In genomic region chr2:102533437-102533836, GRCm38 (mm10) we compare ENCODE assay signal across 16 mouse cellular contexts.
"Had no signal": no experiment of that assay in that cellular context is flagged by ENCODE, and none has a peak within 500 bp of the region (broad histone marks: within the 10 kb centered on the region; RNA-seq: fewer than 3 reads in every experiment).

No protein-coding gene starts in this region.

- H3K4me2 ChIP-seq: liver, embryonic 11.5 days; lung, embryonic 15.5 days; neural tube, embryonic 12.5 days; neural tube, embryonic 15.5 days had no signal

- H3K27me3 ChIP-seq: lung, embryonic 15.5 days; neural tube, embryonic 12.5 days; neural tube, embryonic 15.5 days had no signal

- DNase-seq: kidney, adult 2 months; kidney, postnatal 25 days; layer of hippocampus, adult 9-11 months; liver, postnatal 0 days; midbrain, embryonic 14.5 days; thymus, postnatal 36 days had no signal

- H3K9ac ChIP-seq: liver, embryonic 14.5 days; liver, postnatal 0 days; lung, embryonic 15.5 days; neural tube, embryonic 12.5 days; neural tube, embryonic 15.5 days had no signal

- H3K4me3 ChIP-seq: layer of hippocampus, adult 2 months; lung, embryonic 15.5 days; megakaryocyte, embryonic 14.5 days; midbrain, embryonic 10.5 days; neural tube, embryonic 12.5 days; neural tube, embryonic 15.5 days had no signal

- H3K4me1 ChIP-seq: lung, embryonic 15.5 days; megakaryocyte, embryonic 14.5 days; midbrain, embryonic 10.5 days; neural tube, embryonic 12.5 days; neural tube, embryonic 15.5 days had no signal

- ATAC-seq: intestine, postnatal 0 days; liver, postnatal 0 days had no signal

- H3K36me3 ChIP-seq: lung, embryonic 15.5 days; midbrain, embryonic 10.5 days; neural tube, embryonic 12.5 days; neural tube, embryonic 15.5 days had no signal

- H3K9me3 ChIP-seq: lung, embryonic 15.5 days; megakaryocyte, embryonic 14.5 days; midbrain, embryonic 10.5 days; neural tube, embryonic 12.5 days; neural tube, embryonic 15.5 days had no signal

- H3K27ac ChIP-seq: kidney, postnatal 0 days; layer of hippocampus, adult 2 months; liver, embryonic 14.5 days; lung, embryonic 15.5 days; midbrain, embryonic 10.5 days; neural tube, embryonic 12.5 days; neural tube, embryonic 15.5 days had no signal
